Mouse (Mus musculus): ENCODE results near the gene Gm15128. TPM values are rescaled to one million over a fixed set of nuclear protein-coding genes. Genes with fewer than 3 reads are reported as not detected.
"Not testable (repeated sequence)": the region's sequence is repeated elsewhere in the genome, so short reads cannot be mapped to it uniquely, and the experiment has no call there.

The Gm15128 gene
- total RNA-seq (2021), result not detected
- long read RNA-seq, experiment 1, result 0 reads
- long read RNA-seq, experiment 2, result 0 reads

GRCm38 (mm10) chrX:147765691-147766090 lies at the start of gene Gm15128:
Gene Gm15128, plus strand, starts transcription at chrX:147765991.
- DNase-seq (ENCODE audit: low spot score in 2 of 2), result not testable (repeated sequence)

More at GRCm38 (mm10) chrX:147765691-147766090, at the start of gene Gm15128:
- intact Hi-C loops (cut with DNase I), result not testable (repeated sequence)

Other genes with a start within 250 kb of the Gm15128 start
- gene Lrch2, start 211.9 kb upstream of the Gm15128 start, total RNA-seq (2021), result 10 to 100 TPM; 23.1 to 23.9 TPM
- not detected for gene Gm15080, start 227.0 kb downstream of the Gm15128 start, total RNA-seq (2021)

Data from left cerebral cortex, postnatal 14 days (tissue).